Comparison of ENCODE assay signal across 15 mouse cellular contexts in genomic region chr9:61802694-61803093, GRCm38 (mm10).
A peak's percentile ranks its signal among the peaks of the same experiment; 100 is the strongest.
DNase-seq lines count a peak whose midpoint lies in the region.
"Had no signal": no experiment of that assay in that cellular context is flagged by ENCODE, and none has a peak within 500 bp of the region (broad histone marks: within the 10 kb centered on the region; RNA-seq: fewer than 3 reads in every experiment).

No protein-coding gene starts in this region.

- peak; percentile 38 for DNase-seq in adrenal gland, adult 2 months
- no peak for DNase-seq in adrenal gland, postnatal 4 days (ENCODE audit: low spot score in 2 of 2)
- peak; percentile 25 for DNase-seq in gastrocnemius, postnatal 14 days
- DNase-seq in gastrocnemius, postnatal 4 days (ENCODE audit: low spot score in 2 of 2) = no peak
- DNase-seq in 3T3-L1 (ENCODE audit: low read depth, low spot score) = peak; percentile 20
- DNase-seq in skeletal muscle tissue, adult 2 months (ENCODE audit: low read depth, low spot score) = peak; percentile 14
- no peak for DNase-seq in ovary, adult 18-20 months (ENCODE audit: low spot score)
- DNase-seq: adrenal gland, adult 8-10 months; adrenal gland, postnatal 36 days; cerebellum, adult 11 months; cerebellum, adult 8-10 months; cerebellum, postnatal 14 days; embryo, embryonic 11 days; heart, postnatal 4 days; kidney, adult 8-10 months had no signal

- intact Hi-C loops in gastrocnemius, postnatal 14 days (cut with DNase I; ENCODE audit: low total_unique reads) = no loop called here

Comparison
In these comparisons a context has a peak if more than half of its experiments do, and no peak if none do; other contexts are left out.
1. DNase-seq: peak in adrenal gland, adult 2 months (single experiment), gastrocnemius, postnatal 14 days (single experiment), 3T3-L1 (single experiment) and skeletal muscle tissue, adult 2 months (single experiment); none in adrenal gland, postnatal 4 days (0 of 2), gastrocnemius, postnatal 4 days (0 of 2) and ovary, adult 18-20 months (single experiment).